Mouse (Mus musculus) megakaryocyte progenitor cell, adult 5-6 weeks (primary cell): ENCODE data around the gene Cptp. TPM values are rescaled to one million over a fixed set of nuclear protein-coding genes. Genes with fewer than 3 reads are reported as not detected.
A peak's percentile ranks its signal among the peaks of the same experiment; 100 is the strongest.

Source experiments
- ATAC-seq: replicated peaks from 2 replicates; pipeline ENCODE4 v1.8.0; 2016; ENCODE audit warnings: mild to moderate bottlenecking, moderate TSS enrichment, inconsistent platforms; ENCODE audit not compliant: poor library complexity
- total RNA-seq, 2 experiments: library from RNA; stranded (forward) in 1 of 2; stranded (reverse) in 1 of 2; fragments of 157-497, 149-512 nt in 1 of 2; fragments of 200-1000 nt in 1 of 2; gene quantifications; 2 replicates each; pipeline versions ENCODE4 v1.2.3 to v1.2.4; 2015 to 2017

The Cptp gene
- total RNA-seq, 2 experiments from 2014 or later = 7.6 to 9.2 TPM

DNA sequence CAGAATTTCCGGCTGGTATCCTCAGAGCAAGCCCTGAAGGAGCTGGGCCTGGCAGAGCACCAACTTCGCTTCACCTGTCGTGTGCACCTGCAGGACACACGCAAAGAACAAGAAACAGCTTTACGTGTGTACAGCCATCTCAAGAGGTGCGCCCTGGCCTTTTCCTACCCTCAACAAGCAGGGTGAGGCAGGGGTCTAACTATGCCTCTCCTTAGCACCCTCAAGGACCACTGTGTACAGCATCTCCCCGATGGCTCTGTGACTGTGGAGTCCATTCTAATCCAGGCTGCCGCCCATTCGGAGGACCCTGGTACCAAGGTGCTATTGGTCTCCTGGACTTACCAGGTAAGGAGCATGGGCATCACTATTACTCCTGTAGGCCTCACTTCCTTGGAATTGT, 18.9 kb upstream of the Cptp start:
- no peak for ATAC-seq

DNA sequence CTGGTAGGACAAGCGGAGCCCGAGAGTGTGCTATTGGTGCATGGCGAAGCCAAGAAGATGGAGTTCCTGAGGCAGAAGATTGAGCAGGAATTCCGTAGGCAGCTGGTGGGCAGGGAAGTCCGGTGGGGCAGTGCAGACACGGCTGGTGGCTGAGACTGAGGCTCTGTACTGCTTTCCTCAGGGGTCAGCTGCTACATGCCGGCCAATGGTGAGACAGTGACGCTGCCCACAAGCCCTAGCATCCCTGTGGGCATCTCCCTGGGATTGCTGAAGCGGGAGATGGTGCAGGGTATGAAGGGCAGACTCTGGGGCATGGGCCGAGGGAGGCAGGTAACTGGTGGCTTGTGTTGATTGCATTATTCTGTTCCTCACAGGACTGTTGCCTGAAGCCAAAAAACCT, 18.4 kb upstream of the Cptp start:
- ATAC-seq = no peak

- peak; percentile 71 for ATAC-seq
Measured at GRCm38 (mm10) chr4:155886330-155886729, 17.1 kb upstream of the Cptp start.

- ATAC-seq = no peak
Measured at GRCm38 (mm10) chr4:155883587-155883986, 14.3 kb upstream of the Cptp start.

- no peak for ATAC-seq
Measured at GRCm38 (mm10) chr4:155871404-155871803, 2.2 kb upstream of the Cptp start.

GRCm38 (mm10) chr4:155868614-155869298, 484 bp downstream of the Cptp start:
- ATAC-seq = peak; percentile 24

DNA sequence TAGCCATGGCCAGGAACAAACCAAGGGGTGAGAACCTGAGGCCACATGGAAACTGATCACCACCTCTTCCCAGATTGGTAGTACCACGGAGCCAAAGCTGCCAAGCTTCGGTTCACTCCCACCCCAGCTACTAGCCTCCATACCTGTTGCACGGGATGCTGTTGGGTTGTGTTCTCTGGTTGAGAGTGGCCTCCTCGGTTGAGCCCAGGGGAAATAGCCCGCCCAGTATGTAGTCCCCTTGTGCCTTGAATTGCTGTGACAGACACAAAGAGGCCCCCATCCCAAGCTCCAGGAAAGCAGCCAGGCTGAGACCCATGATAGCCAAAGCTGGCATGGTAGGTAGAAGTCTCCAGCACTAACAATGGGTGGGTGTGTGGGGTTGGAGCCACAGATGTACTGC, 6.2 kb downstream of the Cptp start, which contains the start of gene Tas1r3:
Gene Tas1r3, minus strand, starts transcription at position 362 of the 400 bp plus-strand sequence.
- ATAC-seq = no peak

DNA sequence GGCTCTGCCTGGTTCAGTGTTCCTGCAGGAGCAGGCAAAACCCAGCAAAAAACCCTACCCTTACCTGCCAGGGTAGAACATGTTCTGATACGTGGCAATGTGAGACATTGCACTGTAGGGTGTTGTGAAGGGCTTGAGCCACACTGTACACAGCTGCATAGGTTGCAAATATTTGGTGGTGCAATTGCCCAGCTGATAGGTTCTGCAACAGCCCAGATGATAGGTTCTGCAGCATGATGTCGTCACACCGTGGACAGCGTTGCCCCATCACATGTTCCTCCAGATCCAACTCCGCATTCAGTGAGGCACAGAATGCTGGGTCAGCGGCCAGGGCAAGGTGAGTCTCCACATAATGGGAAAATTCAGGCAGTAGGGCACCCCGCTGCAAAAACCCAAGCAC, 7.5 kb downstream of the Cptp start:
- ATAC-seq = peak; percentile 56

DNA sequence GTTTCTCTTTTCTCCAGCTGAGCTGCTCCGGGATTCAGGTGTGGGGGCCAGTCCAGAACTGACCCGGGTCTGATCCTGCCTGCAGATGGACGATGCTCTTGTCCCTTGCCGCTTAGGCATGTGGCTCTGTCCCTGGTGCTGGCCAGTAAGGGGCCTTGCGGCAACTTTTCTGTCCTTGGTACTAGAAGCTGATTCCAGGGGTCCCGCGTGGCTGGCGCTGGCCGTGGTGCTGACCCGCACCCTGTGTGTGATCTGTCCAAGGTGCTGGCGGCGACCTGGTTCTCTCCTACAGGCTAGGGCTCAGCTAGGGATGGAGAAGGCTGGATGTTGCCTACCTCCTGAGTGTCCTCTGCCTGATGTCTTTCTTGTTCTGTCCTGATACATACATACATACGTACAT, 9.9 kb downstream of the Cptp start:
- peak; percentile 73 for ATAC-seq

DNA sequence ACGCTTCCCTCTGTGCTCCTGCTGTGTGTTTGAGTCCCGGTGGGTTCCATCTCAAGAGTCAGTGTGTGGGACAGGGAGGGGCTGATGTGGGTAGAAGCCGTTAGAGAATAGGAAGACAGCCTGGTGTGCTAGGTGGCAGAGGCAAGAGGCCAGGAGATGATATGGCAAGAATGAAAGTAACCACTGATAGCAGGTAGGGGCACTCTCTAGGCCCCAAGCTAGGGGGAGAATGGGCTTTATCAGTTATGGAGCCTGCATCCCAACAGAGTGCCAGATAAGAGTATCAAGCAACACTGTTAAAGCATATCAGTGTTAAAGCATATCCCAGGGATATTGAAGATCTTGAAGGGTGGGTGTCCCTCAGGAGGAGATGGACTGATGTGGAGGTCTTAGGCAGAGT, 12.4 kb downstream of the Cptp start:
- 0 out of 2 replicates have a peak, but pooled peaks have one; percentile 5 for ATAC-seq

GRCm38 (mm10) chr4:155856071-155856470, 13.2 kb downstream of the Cptp start:
- no peak for ATAC-seq

DNA sequence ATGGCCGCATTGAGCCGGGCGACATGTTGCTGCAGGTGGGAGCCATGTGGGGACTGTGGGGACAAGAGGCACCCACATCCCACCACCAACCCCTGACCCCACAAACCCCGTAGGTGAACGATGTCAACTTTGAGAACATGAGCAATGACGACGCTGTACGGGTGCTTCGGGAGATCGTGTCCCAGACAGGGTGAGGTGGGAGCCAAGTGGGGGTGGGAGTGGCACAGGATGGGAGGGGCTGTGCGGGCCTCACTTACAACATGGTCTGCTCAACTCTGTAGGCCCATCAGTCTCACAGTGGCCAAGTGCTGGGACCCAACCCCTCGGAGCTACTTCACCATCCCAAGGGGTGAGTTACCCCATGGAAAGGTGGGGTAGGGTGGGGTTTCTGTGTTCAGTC, 14.2 kb downstream of the Cptp start:
- no peak for ATAC-seq

GRCm38 (mm10) chr4:155853421-155853820, 15.8 kb downstream of the Cptp start:
- no peak for ATAC-seq

DNA sequence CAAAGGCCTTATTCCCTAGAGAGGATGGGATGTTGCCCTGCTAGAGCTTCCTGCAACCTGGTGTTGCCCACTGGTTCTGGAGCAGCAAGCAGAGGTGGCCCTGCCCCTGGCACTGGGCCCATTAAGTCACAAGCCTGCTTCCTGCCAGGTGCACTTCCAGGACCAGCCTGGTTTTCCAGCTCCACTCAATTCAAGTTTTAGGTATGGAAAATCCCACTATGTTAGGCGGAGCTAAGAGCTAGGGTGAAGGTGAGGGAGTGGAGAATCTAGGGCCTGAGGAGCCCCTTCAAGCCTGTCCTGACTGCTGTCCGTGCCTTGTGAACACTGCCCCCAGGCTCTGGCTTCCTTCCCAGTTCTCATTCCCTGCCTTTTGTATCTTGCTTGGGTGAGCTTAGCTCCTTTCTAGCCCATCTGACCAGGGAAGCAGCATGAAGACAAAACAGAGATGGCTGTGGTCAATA, 17.3 kb downstream of the Cptp start:
- ATAC-seq = no peak

- no peak for ATAC-seq
Measured at GRCm38 (mm10) chr4:155851368-155851767, 17.9 kb downstream of the Cptp start.

DNA sequence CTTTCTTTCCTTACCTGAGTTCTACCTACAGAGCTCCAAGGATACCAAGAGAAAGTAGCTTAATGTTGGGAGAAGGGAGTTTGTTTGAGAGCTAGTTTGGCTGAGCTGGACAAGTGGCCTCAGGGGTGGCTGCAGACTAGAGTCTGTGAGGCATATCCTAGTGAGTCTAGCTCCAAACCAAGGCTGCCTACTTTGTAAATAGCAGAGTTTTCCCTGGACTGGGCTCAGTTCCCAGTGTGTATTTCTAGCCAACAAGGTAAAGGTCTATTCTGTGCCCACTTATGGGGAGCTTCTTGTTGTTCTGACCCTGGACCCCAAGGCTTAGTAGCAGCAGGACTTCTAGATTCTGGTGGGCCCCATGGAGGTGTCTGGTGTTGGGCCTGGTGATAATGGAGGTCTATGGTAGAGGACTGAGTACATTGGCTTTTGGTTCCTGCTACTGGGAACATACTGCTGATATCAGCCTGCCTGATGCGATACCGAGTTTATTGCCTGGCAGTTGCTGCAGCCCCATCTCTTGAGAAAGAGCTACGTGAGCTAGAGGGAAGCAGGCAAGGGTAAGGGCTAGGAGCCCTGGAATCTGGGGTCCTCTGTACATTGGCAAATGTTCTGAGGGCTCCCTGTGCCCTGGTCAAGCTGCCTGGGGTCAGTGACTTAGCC, 19.3 kb downstream of the Cptp start:
- no peak for ATAC-seq

GRCm38 (mm10) chr4:155849391-155849790, 19.8 kb downstream of the Cptp start:
- no peak for ATAC-seq

GRCm38 (mm10) chr4:155848434-155849095, 20.7 kb downstream of the Cptp start:
- ATAC-seq = no peak

GRCm38 (mm10) chr4:155847591-155848352, 21.5 kb downstream of the Cptp start:
- ATAC-seq = peak; percentile 21; the same call in 1 of the 2 replicates

- peak; percentile 68 for ATAC-seq
Measured at GRCm38 (mm10) chr4:155846871-155847578, 22.2 kb downstream of the Cptp start, which contains the start of gene Dvl1. TSS of gene Dvl1 (plus strand) at chr4:155847402.
